Mouse (Mus musculus): ENCODE results near the gene Esyt1. TPM values are rescaled to one million over a fixed set of nuclear protein-coding genes. Genes with fewer than 3 reads are reported as not detected.

The Esyt1 gene
- total and polyA plus RNA-seq, 3 experiments = 20.2 to 48.0 (median 38.2) TPM

- Histone ChIP-seq H3K4me3 (replicated peaks in 1 of 3; ENCODE audit: low read depth in 2 of 3, low read length in 2 of 3, poor library complexity in 1 of 3) (no peak overlapping the region), H3K36me3 (replicated peaks in 1 of 2; ENCODE audit: control insufficient read depth in 1 of 2, insufficient read depth in 1 of 2, low read length in 1 of 2) (peaks cover 56 to 60% of the 10 kb centered on the region in 2 experiments), H3K27ac (ENCODE audit: insufficient read depth, low read depth) (no peak overlapping the region), H3K4me1 (ENCODE audit: control insufficient read depth in 1 of 2, insufficient read depth in 2 of 2) (peaks cover 12 to 26% of the 10 kb centered on the region in 2 experiments; a peak in 3 of 4 replicates), H3K4me2 (ENCODE audit: insufficient read depth, low read depth, poor library complexity, severe bottlenecking) (no peak overlapping the region), H3K79me2 (replicated peaks; ENCODE audit: control insufficient read depth, extremely low read depth, insufficient read depth, poor library complexity, severe bottlenecking) (peaks cover 20% of the 10 kb centered on the region), H3K9ac (ENCODE audit: insufficient read depth, low read depth) (no peak overlapping the region), H3K9me3 (replicated peaks; ENCODE audit: low read length) (no peaks in the 10 kb centered on the region), H3K27me3 (replicated peaks) (no peaks in the 10 kb centered on the region)
- in situ Hi-C loops (cut with MboI; ENCODE audit: low pct_ligation_motif_present, low pct_unique_long_range_greater_than_20kb, low sequenced_read_pairs) (no loop called here), dilution Hi-C loops (cut with MboI; ENCODE audit: extremely low pct_ligation_motif_present, extremely low pct_unique_long_range_greater_than_20kb, low sequenced_read_pairs) (no loop called here)
- DNase-seq (ENCODE audit: extremely low read depth) = no peak
- TF ChIP-seq RCOR1 (conservative IDR thresholded peaks at IDR 0.05; ENCODE audit: low read depth, low read length) (no peak), MAX (IDR thresholded peaks at IDR 0.05; ENCODE audit: low read length) (no peak), HCFC1 (IDR thresholded peaks at IDR 0.05; ENCODE audit: low read depth, low read length) (no peak)
These were observed 34.8 kb downstream of the Esyt1 start for GRCm38 (mm10) chr10:128490912-128491311.

GRCm38 (mm10) chr10:128490232-128490631, 35.4 kb downstream of the Esyt1 start:
- H3K4me1 ChIP-seq (ENCODE audit: control insufficient read depth in 1 of 2, insufficient read depth in 2 of 2) = peaks cover 12 to 19% of the 10 kb centered on the region in 2 experiments; a peak in 3 of 4 replicates
- H3K27ac ChIP-seq (ENCODE audit: insufficient read depth, low read depth) = no peak overlapping the region
- no peak overlapping the region for H3K4me2 ChIP-seq (ENCODE audit: insufficient read depth, low read depth, poor library complexity, severe bottlenecking)
- dilution Hi-C loops (cut with MboI; ENCODE audit: extremely low pct_ligation_motif_present, extremely low pct_unique_long_range_greater_than_20kb, low sequenced_read_pairs) = no loop called here
- no peak for TF ChIP-seq TCF12 (IDR thresholded peaks at IDR 0.05; ENCODE audit: low read depth, low read length)
- TF ChIP-seq ELF1 (IDR thresholded peaks at IDR 0.05; ENCODE audit: low read depth, low read length) = no peak
- no peak for TF ChIP-seq TBP (conservative IDR thresholded peaks at IDR 0.05; ENCODE audit: low read depth, low read length)
- TF ChIP-seq BHLHE40 (IDR thresholded peaks at IDR 0.05; ENCODE audit: low read depth, low read length) = no peak
- no peak for DNase-seq (ENCODE audit: extremely low read depth)
- peaks cover 20% of the 10 kb centered on the region for H3K79me2 ChIP-seq (replicated peaks; ENCODE audit: control insufficient read depth, extremely low read depth, insufficient read depth, poor library complexity, severe bottlenecking)
- H3K27me3 ChIP-seq (replicated peaks) = no peaks in the 10 kb centered on the region
- in situ Hi-C loops (cut with MboI; ENCODE audit: low pct_ligation_motif_present, low pct_unique_long_range_greater_than_20kb, low sequenced_read_pairs) = no loop called here
- H3K9me3 ChIP-seq (replicated peaks; ENCODE audit: low read length) = no peaks in the 10 kb centered on the region
- peaks cover 61 to 66% of the 10 kb centered on the region in 2 experiments for H3K36me3 ChIP-seq (replicated peaks in 1 of 2; ENCODE audit: control insufficient read depth in 1 of 2, insufficient read depth in 1 of 2, low read length in 1 of 2)
- no peak overlapping the region for H3K9ac ChIP-seq (ENCODE audit: insufficient read depth, low read depth)
- H3K4me3 ChIP-seq (replicated peaks in 1 of 3; ENCODE audit: low read depth in 2 of 3, low read length in 2 of 3, poor library complexity in 1 of 3) = no peak overlapping the region

- peaks cover 20% of the 10 kb centered on the region for H3K79me2 ChIP-seq (replicated peaks; ENCODE audit: control insufficient read depth, extremely low read depth, insufficient read depth, poor library complexity, severe bottlenecking)
- no peaks in the 10 kb centered on the region for H3K9me3 ChIP-seq (replicated peaks; ENCODE audit: low read length)
- no peaks in the 10 kb centered on the region for H3K27me3 ChIP-seq (replicated peaks)
- no peak overlapping the region for H3K4me3 ChIP-seq (replicated peaks in 1 of 3; ENCODE audit: low read depth in 2 of 3, low read length in 2 of 3, poor library complexity in 1 of 3)
- in situ Hi-C loops (cut with MboI; ENCODE audit: low pct_ligation_motif_present, low pct_unique_long_range_greater_than_20kb, low sequenced_read_pairs) = no loop called here
- TF ChIP-seq SMC3 (IDR thresholded peaks at IDR 0.05; ENCODE audit: low read depth, low read length) (no peak), ELF1 (IDR thresholded peaks at IDR 0.05; ENCODE audit: low read depth, low read length) (no peak), POLR2AphosphoS2 (IDR thresholded peaks at IDR 0.05; ENCODE audit: low read depth, low read length) (no peak), RAD21 (IDR thresholded peaks at IDR 0.05; ENCODE audit: low read depth, low read length) (no peak), ZC3H11A (IDR thresholded peaks at IDR 0.05; ENCODE audit: low read depth, low read length) (no peak), POLR2A (IDR thresholded peaks at IDR 0.05; ENCODE audit: low read depth, low read length) (no peak), MAX (IDR thresholded peaks at IDR 0.05; ENCODE audit: low read length) (no peak), HCFC1 (IDR thresholded peaks at IDR 0.05; ENCODE audit: low read depth, low read length) (no peak)
- no peak for DNase-seq (ENCODE audit: extremely low read depth)
- H3K9ac ChIP-seq (ENCODE audit: insufficient read depth, low read depth) = no peak overlapping the region
- H3K4me1 ChIP-seq (ENCODE audit: control insufficient read depth in 1 of 2, insufficient read depth in 2 of 2) = peaks cover 10 to 15% of the 10 kb centered on the region in 2 experiments; a peak in 3 of 4 replicates
- H3K36me3 ChIP-seq (replicated peaks in 1 of 2; ENCODE audit: control insufficient read depth in 1 of 2, insufficient read depth in 1 of 2, low read length in 1 of 2) = peaks cover 61 to 66% of the 10 kb centered on the region in 2 experiments
- H3K27ac ChIP-seq (ENCODE audit: insufficient read depth, low read depth) = no peak overlapping the region
- H3K4me2 ChIP-seq (ENCODE audit: insufficient read depth, low read depth, poor library complexity, severe bottlenecking) = no peak overlapping the region
- dilution Hi-C loops (cut with MboI; ENCODE audit: extremely low pct_ligation_motif_present, extremely low pct_unique_long_range_greater_than_20kb, low sequenced_read_pairs) = no loop called here
These were observed 35.9 kb downstream of the Esyt1 start for GRCm38 (mm10) chr10:128489785-128490184.

Measured in CH12.LX (cell line).